Mouse (Mus musculus) liver, postnatal 0 days (tissue): ENCODE measurements around the gene Dlg5.

Experiments
- CTCF ChIP-seq: sonication (generic); IDR thresholded peaks from 2 replicates; pipeline ENCODE4 v1.5.1; 2016; ENCODE audit warnings: antibody characterized with exemption, low read depth
- EP300 ChIP-seq: IDR thresholded peaks from 2 replicates; pipeline ENCODE4 v1.6.1; 2016; ENCODE audit warnings: antibody characterized with exemption, low read depth, mild to moderate bottlenecking

DNA sequence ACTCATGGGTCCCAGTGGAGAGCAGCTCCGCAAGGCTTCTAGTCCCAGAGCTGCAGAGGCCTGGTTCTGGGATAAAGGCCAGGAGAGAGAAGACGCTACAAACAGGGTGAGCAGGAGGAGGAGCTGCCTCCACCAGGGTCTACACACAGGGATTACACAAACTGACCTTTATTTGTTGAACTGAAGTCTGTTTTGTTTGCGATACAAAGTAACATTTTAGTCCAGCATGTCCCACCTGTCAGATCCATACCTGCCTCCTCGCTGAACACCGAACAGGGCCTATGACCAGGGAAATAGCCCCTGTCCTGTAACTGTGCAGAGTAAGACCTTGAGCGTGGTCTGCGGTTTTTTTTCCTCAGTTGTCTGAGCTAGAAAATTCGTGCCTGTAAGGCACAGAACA lies 111.9 kb downstream of the Dlg5 start:
- TF ChIP-seq CTCF (no peak), EP300 (no peak)
